Mouse (Mus musculus): ENCODE results near the gene Nat9.

Gene Nat9

GRCm38 (mm10) chr11:115187693-115188092 lies at the start of gene Nat9:
Nat9 (minus strand) TSS chr11:115187859.
- no peak for DNase-seq (ENCODE audit: low spot score)

- no peak for DNase-seq (ENCODE audit: low spot score)
These were observed 48.9 kb upstream of the Nat9 start for GRCm38 (mm10) chr11:115236570-115236969.

- no peak for DNase-seq (ENCODE audit: low spot score)
These were observed 46.8 kb upstream of the Nat9 start for GRCm38 (mm10) chr11:115234320-115235044.

- DNase-seq (ENCODE audit: low spot score): no peak
These were observed 46.0 kb upstream of the Nat9 start for GRCm38 (mm10) chr11:115233526-115234290.

GRCm38 (mm10) chr11:115232889-115233288 lies 45.2 kb upstream of the Nat9 start:
- no peak for DNase-seq (ENCODE audit: low spot score)

GRCm38 (mm10) chr11:115231924-115232323 lies 44.3 kb upstream of the Nat9 start:
- no peak for DNase-seq (ENCODE audit: low spot score)

- DNase-seq (ENCODE audit: low spot score): no peak
These were observed 43.7 kb upstream of the Nat9 start for GRCm38 (mm10) chr11:115231168-115231915.

GRCm38 (mm10) chr11:115229021-115229930 lies 41.6 kb upstream of the Nat9 start:
- no peak for DNase-seq (ENCODE audit: low spot score)

GRCm38 (mm10) chr11:115228430-115228829 lies 40.8 kb upstream of the Nat9 start:
- no peak for DNase-seq (ENCODE audit: low spot score)

GRCm38 (mm10) chr11:115227640-115228039 lies 40.0 kb upstream of the Nat9 start:
- DNase-seq (ENCODE audit: low spot score): no peak

GRCm38 (mm10) chr11:115226811-115227491 lies 39.3 kb upstream of the Nat9 start:
- no peak for DNase-seq (ENCODE audit: low spot score)

- no peak for DNase-seq (ENCODE audit: low spot score)
These were observed 37.6 kb upstream of the Nat9 start for GRCm38 (mm10) chr11:115225301-115225700.

- peak; percentile 22 for DNase-seq (ENCODE audit: low spot score)
These were observed 37.2 kb upstream of the Nat9 start for GRCm38 (mm10) chr11:115224889-115225288.

GRCm38 (mm10) chr11:115223877-115224276 lies 36.2 kb upstream of the Nat9 start:
- no peak for DNase-seq (ENCODE audit: low spot score)

- no peak for DNase-seq (ENCODE audit: low spot score)
These were observed 35.8 kb upstream of the Nat9 start for GRCm38 (mm10) chr11:115223451-115223850.

GRCm38 (mm10) chr11:115222570-115222969 lies 34.9 kb upstream of the Nat9 start:
- no peak for DNase-seq (ENCODE audit: low spot score)

GRCm38 (mm10) chr11:115222077-115222476 lies 34.4 kb upstream of the Nat9 start:
- no peak for DNase-seq (ENCODE audit: low spot score)

GRCm38 (mm10) chr11:115219685-115220084 lies 32.0 kb upstream of the Nat9 start:
- no peak for DNase-seq (ENCODE audit: low spot score)

GRCm38 (mm10) chr11:115219263-115219662 lies 31.6 kb upstream of the Nat9 start:
- peak; percentile 60 for DNase-seq (ENCODE audit: low spot score)

- no peak for DNase-seq (ENCODE audit: low spot score)
These were observed 30.1 kb upstream of the Nat9 start for GRCm38 (mm10) chr11:115217439-115218410.

All from urinary bladder, postnatal 14 days (tissue).